22 mouse cellular contexts compared by ENCODE assay signal in genomic region chr2:10133941-10134340, GRCm38 (mm10). TPM values are rescaled to one million over a fixed set of nuclear protein-coding genes. Genes with fewer than 3 reads are reported as not detected.
A peak's percentile ranks its signal among the peaks of the same experiment; 100 is the strongest.
DNase-seq lines count a peak whose midpoint lies in the region; ATAC-seq lines count a peak whose summit lies in the region.
"Had no signal": no experiment of that assay in that cellular context is flagged by ENCODE, and none has a peak within 500 bp of the region (broad histone marks: within the 10 kb centered on the region; RNA-seq: fewer than 3 reads in every experiment).

No protein-coding gene starts in this region.

- ATAC-seq in liver, embryonic 12.5 days: peak; percentile 71
- ATAC-seq in liver, embryonic 15.5 days (ENCODE audit: insufficient read depth): peak; percentile 50; the same call in 1 of the 2 replicates
- ATAC-seq in hindbrain, embryonic 16.5 days: no peak
- no peak for ATAC-seq in kidney, embryonic 16.5 days (ENCODE audit: low FRiP score, low TSS enrichment)
- ATAC-seq: forebrain, embryonic 14.5 days; forebrain, postnatal 0 days had no signal

- peaks cover 8% of the 10 kb centered on the region; the same call in 1 of the 2 replicates for H3K4me1 ChIP-seq in liver, embryonic 12.5 days
- H3K4me1 ChIP-seq in liver, embryonic 15.5 days (replicated peaks): peaks cover 3% of the 10 kb centered on the region; the same call in 1 of the 2 replicates
- H3K4me1 ChIP-seq in hindbrain, embryonic 16.5 days (ENCODE audit: control insufficient read depth, insufficient read depth, low read depth, low read length): no peaks in the 10 kb centered on the region
- peaks cover 6% of the 10 kb centered on the region; the same call in 1 of the 2 replicates for H3K4me1 ChIP-seq in kidney, embryonic 16.5 days (ENCODE audit: insufficient read depth, low read length)
- H3K4me1 ChIP-seq: embryonic facial prominence, embryonic 12.5 days; embryonic facial prominence, embryonic 15.5 days; hindbrain, embryonic 12.5 days; hindbrain, embryonic 15.5 days had no signal

- H3K9me3 ChIP-seq in liver, embryonic 12.5 days (replicated peaks): no peaks in the 10 kb centered on the region
- no peaks in the 10 kb centered on the region for H3K9me3 ChIP-seq in liver, embryonic 15.5 days (replicated peaks)
- H3K9me3 ChIP-seq in hindbrain, embryonic 16.5 days (ENCODE audit: control insufficient read depth, low read length): no peaks in the 10 kb centered on the region
- no peaks in the 10 kb centered on the region for H3K9me3 ChIP-seq in kidney, embryonic 16.5 days (ENCODE audit: low read length)
- H3K9me3 ChIP-seq: embryonic facial prominence, embryonic 12.5 days; embryonic facial prominence, embryonic 15.5 days; hindbrain, embryonic 12.5 days; hindbrain, embryonic 15.5 days had no signal

- H3K27ac ChIP-seq in liver, embryonic 12.5 days: no peak overlapping the region
- H3K27ac ChIP-seq in liver, embryonic 15.5 days (replicated peaks): no peak overlapping the region
- no peak overlapping the region for H3K27ac ChIP-seq in hindbrain, embryonic 16.5 days (ENCODE audit: low read depth, low read length)
- no peak overlapping the region for H3K27ac ChIP-seq in kidney, embryonic 16.5 days (ENCODE audit: low read length)
- H3K27ac ChIP-seq: embryonic facial prominence, embryonic 12.5 days; embryonic facial prominence, embryonic 15.5 days; gastrocnemius, adult 2 months; hindbrain, embryonic 12.5 days; hindbrain, embryonic 15.5 days had no signal

- no peaks in the 10 kb centered on the region for H3K36me3 ChIP-seq in liver, embryonic 12.5 days
- no peaks in the 10 kb centered on the region for H3K36me3 ChIP-seq in liver, embryonic 15.5 days (replicated peaks)
- H3K36me3 ChIP-seq in hindbrain, embryonic 16.5 days (ENCODE audit: control insufficient read depth, insufficient read depth, low read length): no peaks in the 10 kb centered on the region
- no peaks in the 10 kb centered on the region for H3K36me3 ChIP-seq in kidney, embryonic 16.5 days (ENCODE audit: insufficient read depth, low read length)
- H3K36me3 ChIP-seq: embryonic facial prominence, embryonic 12.5 days; embryonic facial prominence, embryonic 15.5 days; hindbrain, embryonic 12.5 days; hindbrain, embryonic 15.5 days had no signal

- H3K4me2 ChIP-seq in liver, embryonic 12.5 days: no peak overlapping the region
- no peak overlapping the region for H3K4me2 ChIP-seq in liver, embryonic 15.5 days
- no peak overlapping the region for H3K4me2 ChIP-seq in hindbrain, embryonic 16.5 days (ENCODE audit: low read length)
- no peak overlapping the region for H3K4me2 ChIP-seq in kidney, embryonic 16.5 days (replicated peaks; ENCODE audit: low read depth, low read length)
- H3K4me2 ChIP-seq: embryonic facial prominence, embryonic 12.5 days; embryonic facial prominence, embryonic 15.5 days; heart, embryonic 11.5 days; hindbrain, embryonic 12.5 days; hindbrain, embryonic 15.5 days had no signal

- DNase-seq in liver: peak; percentile 16
- no peak for DNase-seq in thymus, postnatal 4 days
- DNase-seq: adrenal gland, adult 2 months; adrenal gland, postnatal 14 days; cerebellum, adult 11 months; cerebellum, adult 2 months; cerebellum, adult 9-11 months; cerebellum, postnatal 25 days; forebrain, postnatal 0 days; gastrocnemius, adult 2 months; gastrocnemius, postnatal 14 days; heart, adult 11 months had no signal

- H3K4me3 ChIP-seq in liver, embryonic 12.5 days: no peak overlapping the region
- no peak overlapping the region for H3K4me3 ChIP-seq in liver, embryonic 15.5 days (replicated peaks)
- H3K4me3 ChIP-seq in hindbrain, embryonic 16.5 days (ENCODE audit: low read length): no peak overlapping the region
- H3K4me3 ChIP-seq in kidney, embryonic 16.5 days (ENCODE audit: low read length): no peak overlapping the region
- H3K4me3 ChIP-seq: embryonic facial prominence, embryonic 12.5 days; embryonic facial prominence, embryonic 15.5 days; gastrocnemius, adult 2 months; hindbrain, embryonic 12.5 days; hindbrain, embryonic 15.5 days had no signal

- H3K9ac ChIP-seq in liver, embryonic 12.5 days: no peak overlapping the region
- H3K9ac ChIP-seq in liver, embryonic 15.5 days: no peak overlapping the region
- no peak overlapping the region for H3K9ac ChIP-seq in hindbrain, embryonic 16.5 days (ENCODE audit: low read depth, low read length)
- no peak overlapping the region for H3K9ac ChIP-seq in kidney, embryonic 16.5 days (replicated peaks; ENCODE audit: low read length)
- H3K9ac ChIP-seq: embryonic facial prominence, embryonic 12.5 days; embryonic facial prominence, embryonic 15.5 days; forebrain, postnatal 0 days; hindbrain, embryonic 12.5 days; hindbrain, embryonic 15.5 days had no signal

- no peaks in the 10 kb centered on the region for H3K27me3 ChIP-seq in liver, embryonic 12.5 days (replicated peaks)
- H3K27me3 ChIP-seq in liver, embryonic 15.5 days: no peaks in the 10 kb centered on the region
- no peaks in the 10 kb centered on the region for H3K27me3 ChIP-seq in hindbrain, embryonic 16.5 days (replicated peaks; ENCODE audit: control insufficient read depth, insufficient read depth, low read length)
- no peaks in the 10 kb centered on the region for H3K27me3 ChIP-seq in kidney, embryonic 16.5 days (ENCODE audit: insufficient read depth, low read length)
- H3K27me3 ChIP-seq: embryonic facial prominence, embryonic 12.5 days; embryonic facial prominence, embryonic 15.5 days; hindbrain, embryonic 12.5 days; hindbrain, embryonic 15.5 days had no signal

- WGBS in liver, embryonic 12.5 days (ENCODE audit: insufficient replicate concordance): 54% methylated on average over 6 of the region's 6 CpGs
- 52% methylated on average over 6 of the region's 6 CpGs for WGBS in liver, embryonic 15.5 days (ENCODE audit: insufficient replicate concordance)
- WGBS in hindbrain, embryonic 16.5 days: 76% methylated on average over 6 of the region's 6 CpGs
- WGBS in kidney, embryonic 16.5 days: 37% methylated on average over 6 of the region's 6 CpGs

RNA-seq across cellular contexts. Expression of gene Itih2, which starts 2.7 kb away (rescaled TPM):
- 230 and 235 TPM in 2 replicates for polyA plus RNA-seq in liver, embryonic 12.5 days (2016; fragmentation: Nextera tagmentation; extraction: Ambion mirVana)
- polyA plus RNA-seq in liver, embryonic 15.5 days (2015; fragmentation: Nextera tagmentation; extraction: Ambion mirVana): 310 and 334 TPM in 2 replicates
- 4.8 and 4.9 TPM in 2 replicates for polyA plus RNA-seq in hindbrain, embryonic 16.5 days (2015; fragmentation: Nextera tagmentation; extraction: Ambion mirVana)
- 1.5 and 2.0 TPM in 2 replicates for polyA plus RNA-seq in kidney, embryonic 16.5 days (2015; fragmentation: Nextera tagmentation; extraction: Ambion mirVana)

RNA-seq across cellular contexts. Expression of gene Itih5, which starts 19.4 kb away (rescaled TPM):
- polyA plus RNA-seq in liver, embryonic 12.5 days (2016; fragmentation: Nextera tagmentation; extraction: Ambion mirVana): 4.6 and 5.1 TPM in 2 replicates
- 3.8 and 3.9 TPM in 2 replicates for polyA plus RNA-seq in liver, embryonic 15.5 days (2015; fragmentation: Nextera tagmentation; extraction: Ambion mirVana)
- 9.8 and 10.9 TPM in 2 replicates for polyA plus RNA-seq in hindbrain, embryonic 16.5 days (2015; fragmentation: Nextera tagmentation; extraction: Ambion mirVana)
- polyA plus RNA-seq in kidney, embryonic 16.5 days (2015; fragmentation: Nextera tagmentation; extraction: Ambion mirVana): 5.5 and 7.0 TPM in 2 replicates

RNA-seq across cellular contexts. Expression of gene Kin, which starts 53.5 kb away (rescaled TPM):
- polyA plus RNA-seq in liver, embryonic 12.5 days (2016; fragmentation: Nextera tagmentation; extraction: Ambion mirVana): 23.5 and 24.2 TPM in 2 replicates
- polyA plus RNA-seq in liver, embryonic 15.5 days (2015; fragmentation: Nextera tagmentation; extraction: Ambion mirVana): 12.1 and 12.7 TPM in 2 replicates
- polyA plus RNA-seq in hindbrain, embryonic 16.5 days (2015; fragmentation: Nextera tagmentation; extraction: Ambion mirVana): 24.1 and 26.1 TPM in 2 replicates
- 28.5 and 33.0 TPM in 2 replicates for polyA plus RNA-seq in kidney, embryonic 16.5 days (2015; fragmentation: Nextera tagmentation; extraction: Ambion mirVana)

RNA-seq across cellular contexts. Expression of gene Atp5c1, which starts 53.6 kb away (rescaled TPM):
- polyA plus RNA-seq in liver, embryonic 12.5 days (2016; fragmentation: Nextera tagmentation; extraction: Ambion mirVana): 409 and 425 TPM in 2 replicates
- 293 and 314 TPM in 2 replicates for polyA plus RNA-seq in liver, embryonic 15.5 days (2015; fragmentation: Nextera tagmentation; extraction: Ambion mirVana)
- polyA plus RNA-seq in hindbrain, embryonic 16.5 days (2015; fragmentation: Nextera tagmentation; extraction: Ambion mirVana): 594 and 656 TPM in 2 replicates
- polyA plus RNA-seq in kidney, embryonic 16.5 days (2015; fragmentation: Nextera tagmentation; extraction: Ambion mirVana): 689 and 740 TPM in 2 replicates

Comparison
In these comparisons a context has a peak if more than half of its experiments do, and no peak if none do; other contexts are left out.
1. ATAC-seq: peak in liver, embryonic 12.5 days (single experiment) and liver, embryonic 15.5 days (single experiment); none in hindbrain, embryonic 16.5 days (single experiment) and kidney, embryonic 16.5 days (single experiment).
2. RNA of gene Itih2, which starts 2.7 kb away (polyA plus RNA-seq): 310 to 334 TPM in liver, embryonic 15.5 days and 230 to 235 TPM in liver, embryonic 12.5 days; 4.8 to 4.9 TPM in hindbrain, embryonic 16.5 days and 1.5 to 2.0 TPM in kidney, embryonic 16.5 days; every median in the first group is over 10 times any median in the second.